Mouse (Mus musculus) heart, embryonic 13.5 days (tissue): Measurements from ENCODE around the gene Gne. TPM values are rescaled to one million over a fixed set of nuclear protein-coding genes. Genes with fewer than 3 reads are reported as not detected.

Experiments
- ATAC-seq: fragments of 200-750 bp; cut with Nextera tagmentation; 2 replicates; pipeline ENCODE4 v1.8.0; 2017; ENCODE audit warnings: moderate TSS enrichment; ENCODE audit not compliant: insufficient number of reproducible peaks, low FRiP score, low TSS enrichment; ENCODE audit errors: extremely low read depth
- H3K27ac ChIP-seq: fragments of 300-500 bp; sonication (generic); replicated peaks from 2 replicates; pipeline ENCODE4 v1.5.1; 2015; ENCODE audit warnings: moderate library complexity, mild to moderate bottlenecking, inconsistent platforms
- H3K27me3 ChIP-seq: fragments of 300-500 bp; sonication (generic); replicated peaks from 2 replicates; pipeline ENCODE4 v1.6.1; 2015; ENCODE audit warnings: mild to moderate bottlenecking, inconsistent platforms
- H3K36me3 ChIP-seq: fragments of 300-500 bp; sonication (generic); 2 replicates; pipeline ENCODE4 v1.6.1; 2015; ENCODE audit warnings: mild to moderate bottlenecking, inconsistent platforms
- H3K4me1 ChIP-seq: fragments of 300-500 bp; sonication (generic); 2 replicates; pipeline ENCODE4 v1.6.1; 2015; ENCODE audit warnings: inconsistent platforms
- H3K4me2 ChIP-seq: fragments of 300-500 bp; sonication (generic); 2 replicates; pipeline ENCODE4 v1.6.1; 2015; ENCODE audit warnings: inconsistent platforms, mild to moderate bottlenecking, moderate library complexity
- H3K4me3 ChIP-seq: fragments of 300-500 bp; sonication (generic); 2 replicates; pipeline ENCODE4 v1.5.1; 2015; ENCODE audit warnings: moderate library complexity, mild to moderate bottlenecking, inconsistent platforms
- H3K9ac ChIP-seq: fragments of 300-500 bp; sonication (generic); 2 replicates; pipeline ENCODE4 v1.6.1; 2015; ENCODE audit warnings: inconsistent platforms, mild to moderate bottlenecking, moderate library complexity
- H3K9me3 ChIP-seq: fragments of 300-500 bp; sonication (generic); 2 replicates; pipeline ENCODE4 v1.6.1; 2016; ENCODE audit warnings: inconsistent platforms
- whole genome bisulfite sequencing: fragments of 180-500 bp; shearing (Covaris S2); methylation state at CpG from one replicate; pipeline ENCODE4 v1.1.7; 2015; ENCODE audit warnings: mixed read lengths; 5-methylcytosine and 5-hydroxymethylcytosine counted together
- polyA plus RNA-seq: library from polyadenylated mRNA; unstranded; fragments of >200 nt; fragmentation: Nextera tagmentation; extraction: Ambion mirVana; gene quantifications from 2 replicates; pipeline ENCODE4 v1.2.1, GENCODE M21; 2015

Gne gene
- polyA plus RNA-seq, 1 experiment from 2014 or later: 32.6 TPM

- no peaks in the 10 kb centered on the region for H3K27me3 ChIP-seq
- H3K9ac ChIP-seq: no peak overlapping the region
- H3K4me1 ChIP-seq: peaks cover 14% of the 10 kb centered on the region
- no peak for ATAC-seq
- H3K27ac ChIP-seq: no peak overlapping the region
- peaks cover 99% of the 10 kb centered on the region for H3K36me3 ChIP-seq
- no peak overlapping the region for H3K4me2 ChIP-seq
- H3K9me3 ChIP-seq: no peaks in the 10 kb centered on the region
- 93% methylated on average over 9 of the region's 9 CpGs for WGBS
- H3K4me3 ChIP-seq: no peak overlapping the region
Observed at GRCm38 (mm10) chr4:44023681-44024080, 60.3 kb downstream of the Gne start.

- Histone ChIP-seq H3K27me3 (no peaks in the 10 kb centered on the region), H3K36me3 (peaks cover 100% of the 10 kb centered on the region), H3K27ac (no peak overlapping the region), H3K4me1 (peaks cover 13% of the 10 kb centered on the region), H3K9ac (no peak overlapping the region), H3K4me3 (no peak overlapping the region), H3K9me3 (no peaks in the 10 kb centered on the region), H3K4me2 (no peak overlapping the region)
- no peak for ATAC-seq
- 89% methylated on average over 11 of the region's 11 CpGs for WGBS
Observed at GRCm38 (mm10) chr4:44022766-44023165, 61.2 kb downstream of the Gne start.

GRCm38 (mm10) chr4:44022323-44022722 is 61.7 kb downstream of the Gne start:
- peaks cover 9% of the 10 kb centered on the region for H3K4me1 ChIP-seq
- no peaks in the 10 kb centered on the region for H3K27me3 ChIP-seq
- H3K27ac ChIP-seq: no peak overlapping the region
- ATAC-seq: no peak
- peaks cover 95% of the 10 kb centered on the region for H3K36me3 ChIP-seq
- H3K4me2 ChIP-seq: no peak overlapping the region
- 84% methylated on average over 4 of the region's 4 CpGs for WGBS
- H3K9me3 ChIP-seq: no peaks in the 10 kb centered on the region
- no peak overlapping the region for H3K4me3 ChIP-seq
- no peak overlapping the region for H3K9ac ChIP-seq

- Histone ChIP-seq H3K27ac (no peak overlapping the region), H3K9ac (no peak overlapping the region), H3K4me2 (no peak overlapping the region), H3K27me3 (no peaks in the 10 kb centered on the region), H3K4me1 (peaks cover 41% of the 10 kb centered on the region), H3K36me3 (peaks cover 50% of the 10 kb centered on the region), H3K4me3 (no peak overlapping the region), H3K9me3 (no peaks in the 10 kb centered on the region)
- ATAC-seq: no peak
- 90% methylated on average over 12 of the region's 12 CpGs for WGBS
Observed at GRCm38 (mm10) chr4:44016791-44017190, 67.2 kb downstream of the Gne start.

- peaks cover 43% of the 10 kb centered on the region for H3K36me3 ChIP-seq
- no peak overlapping the region for H3K27ac ChIP-seq
- ATAC-seq: no peak
- H3K9ac ChIP-seq: no peak overlapping the region
- H3K4me2 ChIP-seq: no peak overlapping the region
- H3K9me3 ChIP-seq: no peaks in the 10 kb centered on the region
- 91% methylated on average over 4 of the region's 4 CpGs for WGBS
- no peaks in the 10 kb centered on the region for H3K27me3 ChIP-seq
- H3K4me1 ChIP-seq: peaks cover 42% of the 10 kb centered on the region
- H3K4me3 ChIP-seq: no peak overlapping the region
Observed at GRCm38 (mm10) chr4:44016071-44016470, 67.9 kb downstream of the Gne start.

GRCm38 (mm10) chr4:44013391-44014070 is 70.4 kb downstream of the Gne start:
- Histone ChIP-seq H3K4me3 (peak overlapping the region; percentile 100), H3K4me2 (peak overlapping the region; percentile 75), H3K27me3 (no peaks in the 10 kb centered on the region), H3K9ac (peak overlapping the region; percentile 98), H3K4me1 (peaks cover 41% of the 10 kb centered on the region), H3K27ac (peak overlapping the region; percentile 87), H3K36me3 (peaks cover 18% of the 10 kb centered on the region), H3K9me3 (no peaks in the 10 kb centered on the region)
- WGBS: 20% methylated on average over 11 of the region's 11 CpGs
- no peak for ATAC-seq

- ATAC-seq: peak; percentile 94
Observed at GRCm38 (mm10) chr4:44012376-44013367, 71.3 kb downstream of the Gne start.

GRCm38 (mm10) chr4:44011799-44012198 is 72.2 kb downstream of the Gne start:
- ATAC-seq: no peak
- Histone ChIP-seq H3K27ac (peak overlapping the region; percentile 87), H3K9ac (peak overlapping the region; percentile 98), H3K4me2 (peak overlapping the region; percentile 75), H3K36me3 (peaks cover 10% of the 10 kb centered on the region), H3K4me1 (peaks cover 34% of the 10 kb centered on the region), H3K4me3 (peak overlapping the region; percentile 100), H3K27me3 (no peaks in the 10 kb centered on the region), H3K9me3 (no peaks in the 10 kb centered on the region)
- 80% methylated on average over 3 of the region's 3 CpGs for WGBS

More at GRCm38 (mm10) chr4:44012376-44013367, 71.3 kb downstream of the Gne start:
- WGBS: 1% methylated on average over 77 of the region's 77 CpGs
- peak overlapping the region; percentile 75 for H3K4me2 ChIP-seq
- peaks cover 10% of the 10 kb centered on the region for H3K36me3 ChIP-seq
- no peaks in the 10 kb centered on the region for H3K27me3 ChIP-seq
- H3K9me3 ChIP-seq: no peaks in the 10 kb centered on the region
- peak overlapping the region; percentile 98 for H3K9ac ChIP-seq
- peak overlapping the region; percentile 100 for H3K4me3 ChIP-seq
- H3K27ac ChIP-seq: peak overlapping the region; percentile 87
- H3K4me1 ChIP-seq: peaks cover 34% of the 10 kb centered on the region

GRCm38 (mm10) chr4:44010893-44011292 is 73.1 kb downstream of the Gne start:
- Histone ChIP-seq H3K27ac (no peak overlapping the region), H3K36me3 (peaks cover 10% of the 10 kb centered on the region), H3K4me2 (no peak overlapping the region), H3K9me3 (no peaks in the 10 kb centered on the region), H3K4me1 (peaks cover 28% of the 10 kb centered on the region), H3K4me3 (no peak overlapping the region), H3K27me3 (no peaks in the 10 kb centered on the region), H3K9ac (no peak overlapping the region)
- WGBS: 45% methylated on average over 2 of the region's 2 CpGs
- ATAC-seq: no peak

GRCm38 (mm10) chr4:44010176-44010575 is 73.8 kb downstream of the Gne start:
- no peak for ATAC-seq
- WGBS: 92% methylated on average over 1 of the region's 1 CpGs

GRCm38 (mm10) chr4:44004623-44005409 is 79.2 kb downstream of the Gne start:
- no peak overlapping the region for H3K9ac ChIP-seq
- H3K9me3 ChIP-seq: no peaks in the 10 kb centered on the region
- no peaks in the 10 kb centered on the region for H3K27me3 ChIP-seq
- H3K4me1 ChIP-seq: no peaks in the 10 kb centered on the region
- peak overlapping the region; percentile 28; the same call in 1 of the 2 replicates for H3K4me2 ChIP-seq
- no peak overlapping the region for H3K27ac ChIP-seq
- WGBS: 68% methylated on average over 3 of the region's 3 CpGs
- ATAC-seq: no peak
- H3K36me3 ChIP-seq: no peaks in the 10 kb centered on the region
- H3K4me3 ChIP-seq: no peak overlapping the region

More at GRCm38 (mm10) chr4:44010176-44010575, 73.8 kb downstream of the Gne start:
- Histone ChIP-seq H3K27me3 (no peaks in the 10 kb centered on the region), H3K27ac (no peak overlapping the region), H3K9ac (no peak overlapping the region), H3K36me3 (peaks cover 5% of the 10 kb centered on the region), H3K4me2 (no peak overlapping the region), H3K4me3 (no peak overlapping the region), H3K4me1 (peaks cover 24% of the 10 kb centered on the region), H3K9me3 (no peaks in the 10 kb centered on the region)
